Mouse (Mus musculus): Measurements from ENCODE around the gene Wdr5.
A peak's percentile ranks its signal among the peaks of the same experiment; 100 is the strongest.
"Not testable (repeated sequence)": the region's sequence is repeated elsewhere in the genome, so short reads cannot be mapped to it uniquely, and the experiment has no call there.

Wdr5 gene

DNA sequence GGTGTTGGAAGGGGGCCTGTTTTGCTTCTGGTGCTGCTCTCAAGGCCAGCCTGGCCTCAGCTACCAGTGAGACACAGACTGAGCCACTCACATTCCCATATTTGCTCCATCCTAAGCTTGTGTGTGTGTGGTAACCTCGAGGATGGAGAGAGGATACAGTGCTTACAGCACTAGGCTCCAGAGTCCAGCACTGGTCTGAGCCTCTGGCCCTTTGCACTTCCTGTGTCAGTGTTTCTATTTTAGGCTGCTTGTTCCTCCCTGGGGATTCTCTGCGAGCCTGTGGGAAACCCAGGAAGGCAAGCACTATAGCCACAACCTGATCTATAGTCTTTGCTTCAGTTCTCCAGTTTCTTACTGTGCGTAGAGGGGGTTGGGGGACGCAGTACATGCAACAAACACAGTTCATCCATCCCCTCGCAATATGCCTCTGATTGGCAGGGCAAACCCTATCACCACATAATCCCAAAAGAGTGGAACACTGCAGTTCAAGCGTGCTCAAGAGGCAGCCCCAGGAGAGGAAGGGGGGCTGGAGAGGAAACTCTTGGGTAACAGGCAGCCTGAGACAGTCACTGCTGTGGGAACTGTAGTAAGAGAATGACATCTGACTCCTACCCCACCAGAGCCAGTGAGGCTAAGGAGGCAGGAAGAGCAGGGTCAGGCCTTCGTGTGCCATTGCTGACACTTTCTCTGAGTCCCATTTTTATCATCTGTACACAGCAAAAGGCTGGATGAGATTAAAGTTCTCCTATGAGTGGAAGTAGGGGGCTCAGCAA, 10.7 kb upstream of the Wdr5 start:
- DNase-seq, result peak; percentile 22

DNA sequence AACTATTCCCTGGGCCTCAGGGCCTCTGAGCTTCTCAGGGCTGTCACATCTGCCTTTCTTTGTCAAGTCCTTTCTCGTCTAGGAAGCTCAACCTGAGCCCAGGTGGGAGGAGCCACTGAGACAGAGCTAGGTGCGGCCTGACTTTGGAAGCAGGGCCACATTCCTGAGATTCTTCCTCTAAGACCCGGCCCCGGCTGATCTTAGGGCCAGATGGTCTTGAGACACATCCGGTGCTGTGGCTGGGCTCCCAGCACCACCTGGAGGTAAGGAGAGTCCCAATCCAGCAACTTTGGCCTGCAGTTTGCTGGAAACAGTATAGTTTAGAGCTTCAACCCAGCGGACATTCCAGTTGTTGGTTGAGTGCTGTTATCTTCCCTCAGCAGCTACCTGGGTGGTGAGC, 9.4 kb upstream of the Wdr5 start:
- DNase-seq, result peak; percentile 36

DNA sequence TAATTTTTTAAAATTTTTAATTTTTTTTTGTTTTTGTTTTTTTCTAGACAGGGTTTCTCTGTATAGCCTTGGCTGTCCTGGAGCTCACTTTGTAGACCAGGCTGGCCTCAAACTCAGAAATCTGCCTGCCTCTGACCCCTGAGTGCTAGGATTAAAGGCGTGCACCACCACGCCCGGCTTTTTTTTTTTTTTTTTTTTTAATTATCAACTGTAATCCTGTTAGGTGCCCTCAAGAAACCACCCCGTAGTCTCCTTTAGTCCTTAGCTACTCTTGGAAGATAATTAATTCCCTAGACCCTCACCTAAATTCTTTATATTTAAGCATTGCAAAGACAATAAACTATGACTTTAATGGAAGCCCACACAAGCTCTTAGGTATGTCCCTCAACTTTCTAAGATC, 8.3 kb upstream of the Wdr5 start:
- not testable (repeated sequence) for DNase-seq

DNA sequence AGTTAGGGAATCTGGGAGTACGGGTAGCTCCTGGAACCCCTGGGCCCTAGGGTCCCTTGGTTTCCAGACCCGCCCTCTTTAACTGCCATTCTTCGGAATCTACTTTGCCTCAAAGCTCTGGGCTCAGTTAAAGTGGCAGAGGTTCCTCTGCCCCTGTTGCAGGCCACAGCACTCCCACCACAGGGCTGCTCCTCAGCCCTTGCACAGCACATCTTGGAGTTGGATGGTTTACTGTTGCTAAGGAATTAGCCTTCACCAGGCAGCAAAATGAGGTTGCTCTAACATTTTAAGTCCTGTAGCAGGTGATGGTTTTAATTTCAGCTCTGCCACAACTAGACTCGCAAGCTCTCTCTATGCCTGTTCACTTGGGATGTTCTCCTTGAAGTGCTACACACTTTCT, 7.4 kb upstream of the Wdr5 start, which contains the start of gene Brd3:
Gene Brd3, minus strand, starts transcription at position 101 of the 400 bp plus-strand sequence.
- DNase-seq, result no peak

DNA sequence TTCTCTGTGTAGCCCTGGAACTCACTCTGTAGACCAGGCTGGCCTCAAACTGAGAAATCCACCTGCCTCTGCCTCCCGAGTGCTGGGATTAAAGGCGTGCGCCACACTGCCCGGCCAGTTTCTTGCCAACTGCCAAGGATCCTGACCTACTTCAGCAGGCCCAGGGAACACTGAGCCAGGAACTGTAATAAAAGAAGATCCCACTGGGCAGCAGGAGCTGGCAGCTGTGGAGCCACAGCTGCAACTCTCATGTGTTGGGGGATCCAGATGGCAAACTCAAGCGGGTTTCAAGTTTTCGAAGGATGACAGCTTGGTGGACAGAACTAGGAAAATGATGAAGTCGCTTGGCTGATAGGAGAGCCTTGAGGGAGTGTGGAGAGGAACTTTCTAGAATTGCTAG, 4.3 kb upstream of the Wdr5 start:
- no peak for DNase-seq

DNA sequence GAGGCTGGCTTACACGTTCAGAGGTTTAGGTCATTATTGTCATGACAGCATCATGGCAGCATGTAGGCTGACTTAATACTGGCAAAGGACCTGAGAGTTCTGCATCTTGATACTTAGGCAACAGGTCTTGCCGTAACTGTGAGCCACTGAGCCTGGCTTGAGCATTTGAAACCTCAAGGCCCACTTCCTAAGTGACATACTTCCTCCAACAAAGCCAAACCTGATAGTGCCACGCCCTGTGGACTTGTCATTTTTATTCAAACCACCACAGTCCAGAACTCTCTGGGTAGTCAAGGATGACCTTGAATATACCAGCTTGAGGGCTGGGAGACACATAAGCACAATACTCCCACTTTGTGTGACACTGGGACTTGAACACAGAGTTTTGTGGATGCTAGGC, 2.0 kb upstream of the Wdr5 start:
- DNase-seq, result no peak

DNA sequence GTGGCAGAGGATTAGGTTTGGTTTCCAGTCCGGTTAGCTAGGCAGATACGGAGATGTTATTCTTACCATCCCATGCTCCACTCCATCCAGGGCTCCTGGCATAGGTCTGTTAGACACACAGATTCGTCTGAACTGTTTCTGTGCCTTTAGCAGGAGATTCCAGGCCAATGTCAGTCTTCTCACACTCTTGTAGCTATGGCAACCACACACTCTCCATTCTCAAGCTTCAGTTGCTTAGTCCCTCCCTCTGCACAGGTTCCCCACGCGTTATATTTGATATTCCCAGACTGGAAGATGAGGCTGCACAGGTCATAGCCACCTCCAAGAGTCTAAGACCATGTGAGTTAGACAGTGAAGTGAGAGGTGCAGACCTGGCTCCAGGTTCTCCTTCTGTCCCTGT, 1.1 kb upstream of the Wdr5 start:
- DNase-seq, result no peak

DNA sequence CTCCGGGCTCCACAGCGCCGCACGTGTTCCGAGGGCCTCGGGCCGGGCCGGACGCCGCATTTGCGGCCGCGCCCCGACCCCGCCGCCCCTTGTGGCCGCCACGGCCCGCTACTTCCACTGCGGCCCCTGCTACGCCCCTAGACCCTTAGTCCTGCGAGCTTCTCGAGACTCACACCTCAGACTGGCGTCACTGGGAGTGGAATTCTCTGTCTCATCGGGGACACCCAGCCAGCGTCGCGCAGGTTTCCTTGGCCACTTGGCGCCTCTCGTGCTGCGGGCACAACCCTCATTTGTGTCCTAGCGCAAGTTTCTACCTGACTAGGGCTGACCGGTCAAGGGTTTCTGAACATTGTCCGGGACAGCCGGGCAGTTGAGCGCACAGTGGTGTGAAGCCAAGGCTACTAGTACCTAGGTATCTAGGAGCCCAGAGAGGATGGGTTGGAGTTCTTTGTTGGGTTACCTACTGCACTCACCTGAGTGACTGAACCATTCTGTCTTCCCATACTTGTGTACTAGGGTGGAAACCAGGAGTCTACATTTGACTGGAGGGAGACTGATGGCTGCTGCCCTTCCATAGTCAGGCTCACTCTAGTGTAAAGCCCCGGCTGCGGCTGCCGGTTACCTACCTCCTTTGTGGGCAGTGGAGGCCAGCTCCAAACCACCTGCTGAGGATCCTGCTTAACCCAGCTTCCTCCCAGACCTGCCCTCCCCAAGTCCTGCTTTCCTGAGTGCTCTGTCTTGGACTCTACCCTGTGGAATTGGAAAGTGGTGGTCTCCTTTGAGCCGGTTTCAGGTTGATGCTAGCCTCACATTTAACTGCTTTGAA, 597 bp downstream of the Wdr5 start:
- DNase-seq, result no peak

DNA sequence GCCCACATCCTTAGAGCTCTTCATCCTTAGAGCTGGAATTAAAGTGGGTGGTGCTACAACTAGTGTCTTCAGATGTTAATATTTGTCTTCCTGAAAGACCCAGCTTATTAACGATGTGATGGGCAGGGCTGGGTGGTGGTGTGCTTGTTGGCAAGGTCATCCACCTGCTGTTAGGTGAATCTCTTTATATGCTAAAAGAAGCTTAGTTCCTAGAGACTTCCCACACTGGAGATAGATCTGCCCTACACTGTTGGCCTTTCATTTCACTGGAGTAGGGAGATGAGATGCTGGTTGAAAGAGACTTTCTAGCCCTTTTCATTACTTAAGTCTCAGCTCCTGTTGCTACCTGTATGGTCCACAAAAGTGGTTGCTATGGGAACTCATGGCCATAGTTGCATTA, 1.3 kb downstream of the Wdr5 start:
- no peak for DNase-seq

DNA sequence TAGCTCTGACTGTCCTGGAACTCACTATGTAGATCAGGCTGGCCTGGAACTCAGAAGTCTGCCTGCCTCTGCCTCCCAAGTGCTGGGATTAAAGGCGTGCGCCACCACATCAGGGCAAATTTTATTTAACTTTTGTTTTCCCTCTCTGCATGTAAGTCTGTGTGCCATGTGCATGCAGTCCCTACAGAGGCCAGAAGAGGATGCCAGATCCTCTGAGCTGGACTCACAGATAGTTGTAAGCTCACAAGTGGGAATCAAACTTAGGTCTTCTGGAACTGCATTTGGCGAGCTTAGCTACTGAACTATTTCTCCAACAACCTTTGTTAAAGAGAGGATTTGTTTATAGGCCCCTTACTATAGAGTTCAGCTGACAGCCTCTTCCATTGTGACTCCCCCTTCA, 3.3 kb downstream of the Wdr5 start:
- no peak for DNase-seq

DNA sequence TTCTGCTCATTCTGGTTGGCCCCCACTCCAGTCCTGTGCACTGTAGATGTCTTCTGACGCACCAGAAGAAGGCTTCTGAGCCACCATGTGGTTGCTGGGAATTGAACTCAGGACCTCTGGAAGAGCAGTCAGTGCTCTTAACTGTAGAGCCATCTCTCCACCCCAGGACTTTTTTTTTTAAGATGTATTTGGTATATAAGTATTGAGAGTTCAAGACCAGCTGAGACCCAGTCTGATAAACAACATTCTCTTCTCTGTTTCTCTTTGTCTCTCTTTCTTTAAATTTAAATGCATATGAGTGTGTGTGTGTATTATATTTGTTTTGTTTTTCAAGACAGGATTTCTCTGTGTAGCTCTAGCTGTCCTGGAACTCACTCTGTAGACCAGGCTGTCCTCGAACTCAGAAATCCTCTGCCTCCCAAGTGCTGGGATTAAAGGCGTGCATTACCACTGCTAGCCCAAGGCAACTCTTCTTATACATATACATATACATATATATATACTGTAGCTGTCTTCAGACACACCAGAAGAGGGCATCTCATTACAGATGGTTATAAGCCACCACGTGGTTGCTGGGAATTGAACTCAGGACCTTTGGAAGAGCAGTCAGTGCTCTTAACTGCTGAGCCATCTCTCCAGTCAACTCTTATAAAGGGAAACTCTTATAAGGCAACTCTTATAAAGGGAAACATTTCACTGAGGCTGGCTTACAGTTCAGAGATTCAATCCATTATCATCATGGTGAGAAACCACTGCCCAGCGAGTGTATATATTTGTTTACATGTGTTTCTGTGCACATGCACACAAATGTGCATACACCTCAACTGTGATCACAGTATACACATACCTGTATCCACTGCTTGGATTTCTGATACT, 23.7 kb downstream of the Wdr5 start:
- DNase-seq, result not testable (repeated sequence)

DNA sequence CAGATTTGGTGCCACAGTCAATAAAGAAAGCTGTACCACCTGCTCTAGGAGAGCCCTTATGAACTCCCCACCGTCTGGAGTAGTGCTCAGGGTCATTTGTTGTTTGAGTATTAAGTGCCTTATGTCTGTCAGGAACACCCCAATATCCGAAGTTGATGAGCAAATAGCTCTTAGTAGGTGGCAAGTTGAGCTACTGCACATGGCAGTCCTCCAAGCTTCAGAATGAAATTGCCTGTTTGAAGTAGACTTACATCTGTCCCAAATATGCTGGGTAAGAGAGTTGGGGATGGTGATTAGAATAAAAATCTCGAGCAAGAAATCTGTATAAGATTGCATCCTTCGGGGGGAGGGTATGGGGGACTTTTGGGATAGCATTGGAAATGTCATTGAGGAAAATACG, 24.4 kb downstream of the Wdr5 start:
- DNase-seq, result no peak

DNA sequence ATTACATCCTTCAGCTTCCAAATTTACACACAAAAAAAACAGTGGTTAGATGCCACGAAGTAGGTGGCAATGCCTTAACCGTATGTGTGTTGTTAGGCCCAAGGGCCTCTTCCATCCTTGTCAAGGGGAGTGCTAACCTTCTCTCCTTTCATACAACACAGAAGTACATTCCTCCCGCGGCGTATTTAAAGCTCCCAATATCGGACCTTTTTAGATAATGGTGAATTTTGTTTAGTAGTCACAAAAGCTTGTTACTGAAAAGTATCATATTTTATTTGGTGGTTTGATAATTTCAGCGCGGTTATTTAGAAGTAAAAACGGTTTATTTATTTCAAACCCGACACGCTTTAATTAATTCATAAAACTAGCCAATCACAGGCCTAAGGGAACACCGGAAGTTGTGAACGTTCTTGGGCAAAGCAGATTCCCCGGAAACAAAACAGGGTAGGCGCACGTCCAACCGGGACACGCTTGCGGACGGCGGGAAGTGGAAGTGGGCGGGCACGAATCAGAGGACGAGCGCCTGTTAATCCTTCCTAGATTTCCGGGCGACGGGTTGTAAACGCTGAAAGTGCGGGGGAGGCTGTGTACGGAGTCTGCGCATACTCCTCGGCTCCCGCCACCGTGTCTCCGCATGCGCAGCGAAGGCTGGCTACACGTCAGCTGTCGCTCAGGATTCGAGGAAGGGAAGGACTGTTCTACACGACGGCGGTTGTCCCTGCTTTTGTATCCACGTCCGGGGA, 25.0 kb downstream of the Wdr5 start:
- DNase-seq, result peak; percentile 97

DNA sequence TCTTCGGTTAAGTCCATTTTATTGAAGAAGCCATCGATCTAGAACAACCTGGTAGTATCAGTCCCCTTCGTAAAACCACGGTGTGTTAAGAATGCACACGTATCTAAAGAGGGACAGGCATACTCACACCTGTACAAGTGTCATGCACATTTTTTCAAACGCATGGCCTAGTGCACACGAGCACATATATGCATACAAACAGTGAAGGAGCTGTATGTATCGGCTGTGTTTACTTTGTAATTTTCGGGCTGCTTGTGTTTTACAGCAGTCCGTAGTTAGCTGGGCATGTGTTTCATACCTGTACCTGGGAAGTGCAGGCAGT, 25.5 kb downstream of the Wdr5 start:
- no peak for DNase-seq

DNA sequence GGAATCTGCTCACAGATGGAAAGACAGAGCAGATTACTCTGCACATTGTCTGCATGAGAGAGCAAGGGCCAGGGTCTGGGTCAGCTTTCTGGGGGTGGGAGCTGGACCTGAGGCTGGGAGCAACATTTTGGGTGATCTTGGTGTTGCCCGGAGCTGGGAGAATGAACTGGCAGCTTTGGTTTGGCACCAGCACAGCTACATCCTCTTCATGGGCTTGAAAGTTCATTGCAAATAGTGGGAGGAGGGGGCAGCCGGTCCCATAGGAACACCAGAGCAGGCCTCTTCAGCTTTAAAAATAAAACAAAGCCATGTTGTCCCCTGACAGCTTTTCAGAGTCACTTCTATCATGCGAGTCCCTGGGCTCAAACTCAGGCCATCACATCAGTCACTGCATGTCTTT, 26.3 kb downstream of the Wdr5 start:
- DNase-seq, result no peak

DNA sequence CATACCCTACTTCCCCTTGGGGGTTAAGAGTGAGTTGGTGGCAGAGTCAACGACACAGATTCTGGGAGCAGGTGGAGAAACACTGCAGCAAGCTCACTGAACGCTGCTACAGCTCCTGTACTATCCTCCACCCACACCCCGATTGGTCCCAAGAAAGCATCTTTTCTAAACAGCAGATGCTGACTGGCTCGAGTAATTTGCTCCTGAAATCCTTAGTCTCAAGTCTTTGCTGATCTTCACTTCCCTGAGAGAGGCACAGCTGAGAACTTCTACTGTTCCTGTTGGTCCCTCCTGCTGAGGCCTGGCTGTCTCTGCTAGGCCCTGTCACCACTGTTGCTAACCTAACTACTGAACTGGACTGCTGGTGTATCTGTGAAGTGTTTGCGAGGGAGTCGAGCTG, 29.7 kb downstream of the Wdr5 start:
- no peak for DNase-seq

DNA sequence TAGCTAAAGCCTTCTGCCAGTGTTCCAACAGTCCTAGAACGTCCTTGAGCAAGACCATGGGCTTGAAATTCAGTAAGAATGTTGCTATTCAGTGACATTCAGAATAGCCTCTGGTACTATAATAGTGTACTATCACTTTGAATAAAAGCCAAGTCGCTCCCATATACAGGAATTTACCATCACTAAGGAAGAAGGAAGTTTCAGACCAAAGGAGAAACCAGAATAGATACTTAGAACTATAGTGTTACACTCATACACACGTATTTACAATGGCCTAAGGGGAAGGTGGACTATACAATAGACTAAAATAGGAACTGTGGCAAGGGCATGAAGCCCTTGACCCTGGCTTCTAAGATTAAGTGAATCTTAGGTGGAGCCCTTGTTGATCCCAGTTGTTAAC, 30.6 kb downstream of the Wdr5 start:
- DNase-seq, result not testable (repeated sequence)

DNA sequence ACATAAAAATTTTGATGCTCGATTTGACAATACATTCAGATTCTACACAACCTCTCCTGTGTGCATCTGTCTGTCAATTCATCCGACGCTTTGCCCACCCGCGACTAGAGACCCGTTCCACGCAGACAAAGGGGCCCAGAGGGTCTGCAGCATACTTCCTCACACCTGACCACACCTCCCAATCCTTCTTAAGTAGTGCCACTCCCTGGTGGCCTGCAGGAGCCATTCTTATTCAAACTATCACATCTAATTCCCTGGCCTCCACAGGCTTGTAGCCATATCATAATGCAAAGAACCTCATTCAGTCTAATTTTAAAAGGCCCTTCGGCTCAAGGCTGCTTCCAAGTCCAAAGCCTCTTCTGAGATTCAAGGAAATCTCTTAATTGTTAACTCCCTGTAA, 31.1 kb downstream of the Wdr5 start:
- not testable (repeated sequence) for DNase-seq

DNA sequence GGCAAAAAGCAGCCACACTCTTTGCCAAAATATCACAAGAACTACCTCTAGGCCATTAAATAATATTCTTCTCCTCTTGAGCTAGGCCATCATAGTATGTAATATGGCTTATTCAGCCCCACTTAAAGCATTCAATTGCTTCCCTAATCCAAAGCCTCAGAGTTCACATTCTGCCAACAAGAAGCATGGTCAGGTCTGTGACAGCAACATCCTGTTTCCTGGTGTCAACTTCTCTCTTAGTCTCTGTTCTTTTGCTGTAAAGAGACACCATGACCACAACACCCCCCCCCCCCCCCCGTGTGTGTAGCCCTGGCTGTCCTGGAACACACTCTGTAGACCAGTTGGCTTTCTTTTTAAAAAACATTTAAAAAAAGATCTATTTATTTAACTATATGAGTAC, 32.4 kb downstream of the Wdr5 start:
- no peak for DNase-seq

DNA sequence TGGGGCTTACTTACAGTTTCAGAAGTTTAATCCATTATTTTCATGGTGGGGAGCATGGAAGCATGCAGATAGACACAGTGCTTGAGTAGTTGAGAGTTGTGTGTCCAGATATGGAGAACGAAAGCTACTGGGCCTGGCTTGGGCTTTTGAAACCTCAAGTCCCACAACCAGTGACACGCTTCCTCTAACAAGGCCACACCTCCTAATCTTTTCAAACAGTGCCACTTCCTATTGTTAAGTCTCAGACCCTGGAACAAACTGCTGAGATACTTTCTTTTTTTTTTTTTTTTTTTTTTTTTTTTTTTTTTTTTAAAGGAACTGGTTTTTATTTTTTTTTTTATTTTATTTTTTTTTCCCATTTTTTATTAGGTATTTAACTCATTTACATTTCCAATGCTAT, 33.0 kb downstream of the Wdr5 start:
- DNase-seq, result no peak

DNA sequence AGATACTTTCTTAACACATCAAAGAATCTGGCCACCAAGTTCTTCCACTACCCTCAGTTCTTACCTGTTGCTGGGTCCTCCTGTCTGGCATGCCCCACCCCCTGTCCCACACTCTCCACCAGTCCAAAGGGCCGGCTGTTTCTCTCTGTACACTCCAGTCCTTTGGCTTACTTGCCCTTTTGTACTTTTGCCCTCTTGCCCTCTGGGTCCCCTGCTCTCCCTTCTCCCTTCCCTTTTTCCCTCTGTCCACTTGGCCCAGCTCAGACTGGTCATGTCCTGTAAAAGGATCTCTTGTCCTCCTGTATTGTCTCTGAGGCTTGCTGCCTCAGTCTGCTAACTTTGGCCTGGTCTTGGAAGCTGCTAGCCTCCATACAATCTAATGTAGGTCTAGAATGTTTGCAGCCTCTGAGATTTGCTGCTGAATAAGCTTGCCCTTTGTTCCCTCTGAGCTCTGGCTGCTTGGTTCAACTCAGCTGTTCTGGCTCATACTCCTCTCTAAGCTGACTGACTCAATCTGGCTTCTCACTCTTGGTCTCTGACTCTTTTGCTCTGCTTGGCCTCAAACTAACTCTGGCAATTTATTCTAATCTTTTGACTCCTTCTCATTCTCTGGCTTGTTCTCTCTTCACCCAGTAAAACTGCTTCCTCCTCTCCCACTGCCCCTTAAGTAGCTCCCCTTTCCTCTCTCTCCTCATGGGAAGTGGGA, 33.9 kb downstream of the Wdr5 start:
- DNase-seq, result peak; percentile 51

DNA sequence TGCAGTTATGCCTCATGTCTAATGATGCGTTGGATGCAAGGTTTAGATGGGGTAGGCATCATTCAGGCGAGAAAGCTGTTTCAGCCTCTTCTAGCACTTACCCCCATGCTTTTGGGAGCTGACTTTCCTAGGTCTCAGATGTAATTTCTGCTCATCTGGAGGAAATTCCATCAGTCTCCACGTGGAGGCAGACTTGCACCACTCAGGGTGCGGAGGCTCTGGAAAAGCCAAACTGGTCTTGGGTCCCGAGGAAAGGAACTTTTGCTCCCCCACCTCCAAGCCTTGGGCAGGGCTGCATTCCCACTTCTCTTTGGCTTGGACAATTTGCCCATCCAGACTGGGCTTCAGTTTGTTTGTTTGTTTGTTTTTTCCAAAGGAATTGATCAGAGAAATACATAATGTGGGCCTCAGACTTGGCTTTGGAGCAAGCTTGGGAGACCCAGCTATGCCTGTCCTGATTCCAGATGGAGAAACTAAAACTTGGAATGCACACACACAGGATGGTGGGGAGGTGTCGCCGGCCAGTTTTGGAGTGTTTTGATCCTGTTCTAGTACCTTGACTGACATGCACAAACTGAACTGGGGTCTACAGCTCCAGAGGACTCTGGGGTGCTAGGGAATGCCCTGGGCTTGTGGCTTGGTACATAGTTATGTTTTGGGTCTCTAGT, 37.8 kb downstream of the Wdr5 start:
- peak; percentile 85 for DNase-seq

Data from kidney, adult 18-20 months (tissue).